Mouse (Mus musculus): ENCODE data around the gene Map4k2.
"Not testable (repeated sequence)": the region's sequence is repeated elsewhere in the genome, so short reads cannot be mapped to it uniquely, and the experiment has no call there.

Map4k2 gene

GRCm38 (mm10) chr19:6340524-6341452, at the start of gene Map4k2:
TSS of gene Map4k2 (plus strand) at chr19:6341135.
- peak; percentile 89 to 94 for DNase-seq

GRCm38 (mm10) chr19:6292262-6292661, 48.7 kb upstream of the Map4k2 start:
- DNase-seq, result no peak

- no peak for DNase-seq
These were observed 46.6 kb upstream of the Map4k2 start for GRCm38 (mm10) chr19:6294301-6294700.

- no peak for DNase-seq
These were observed 44.3 kb upstream of the Map4k2 start for GRCm38 (mm10) chr19:6296551-6297210.

GRCm38 (mm10) chr19:6297641-6298040, 43.3 kb upstream of the Map4k2 start:
- DNase-seq, result no peak

- no peak for DNase-seq
These were observed 41.9 kb upstream of the Map4k2 start for GRCm38 (mm10) chr19:6299003-6299402.

GRCm38 (mm10) chr19:6299450-6300267, 41.3 kb upstream of the Map4k2 start:
- DNase-seq, result peak; percentile 25 to 36

- no peak for DNase-seq
These were observed 40.5 kb upstream of the Map4k2 start for GRCm38 (mm10) chr19:6300402-6300841.

- DNase-seq, result no peak
These were observed 38.8 kb upstream of the Map4k2 start for GRCm38 (mm10) chr19:6302114-6302513.

GRCm38 (mm10) chr19:6302522-6302921, 38.4 kb upstream of the Map4k2 start:
- DNase-seq, result no peak

GRCm38 (mm10) chr19:6303831-6304230, 37.1 kb upstream of the Map4k2 start:
- no peak for DNase-seq

- peak; percentile 94 to 95 for DNase-seq
These were observed 36.0 kb upstream of the Map4k2 start for GRCm38 (mm10) chr19:6304787-6305516.

- DNase-seq, result no peak
These were observed 35.3 kb upstream of the Map4k2 start for GRCm38 (mm10) chr19:6305517-6306115.

- peak; percentile 93 to 96 for DNase-seq
These were observed 34.8 kb upstream of the Map4k2 start, which contains the start of gene Cdc42bpg for GRCm38 (mm10) chr19:6306137-6306551. TSS of gene Cdc42bpg (plus strand) at chr19:6306456.

GRCm38 (mm10) chr19:6306586-6306985, 34.3 kb upstream of the Map4k2 start:
- DNase-seq, result peak; percentile 90 to 94

GRCm38 (mm10) chr19:6307733-6308531, 33.0 kb upstream of the Map4k2 start:
- DNase-seq, result no peak

- DNase-seq, result no peak
These were observed 30.8 kb upstream of the Map4k2 start for GRCm38 (mm10) chr19:6310181-6310580.

GRCm38 (mm10) chr19:6311783-6312182, 29.2 kb upstream of the Map4k2 start:
- not testable (repeated sequence) for DNase-seq

- no peak for DNase-seq
These were observed 27.1 kb upstream of the Map4k2 start for GRCm38 (mm10) chr19:6313796-6314195.

GRCm38 (mm10) chr19:6314513-6314912, 26.4 kb upstream of the Map4k2 start:
- no peak for DNase-seq

- no peak for DNase-seq
These were observed 25.4 kb upstream of the Map4k2 start for GRCm38 (mm10) chr19:6315573-6315972.

Measured in kidney, postnatal 4 days (tissue).